Mouse (Mus musculus): ENCODE data around the gene Atp5s.

DNA sequence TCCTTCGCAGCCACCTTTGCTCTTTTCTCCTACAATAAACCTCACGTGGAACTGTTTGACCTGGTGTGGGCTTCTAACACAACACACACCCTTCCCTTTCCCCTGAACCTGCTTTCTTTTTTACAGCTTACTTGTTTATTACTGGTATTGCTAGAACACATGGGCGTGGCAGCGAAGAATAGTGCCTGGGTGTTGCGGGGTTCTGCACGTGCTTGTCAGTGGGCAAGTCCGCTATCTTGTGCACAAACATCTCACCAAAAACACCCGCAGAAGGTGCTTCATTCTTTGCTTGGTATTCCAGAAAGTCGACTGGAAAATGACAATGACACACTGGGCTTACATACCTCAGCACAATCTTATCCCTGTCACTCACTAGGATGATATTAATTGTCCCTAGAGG, 60.7 kb downstream of the Atp5s start:
- TF ChIP-seq CTCF (IDR thresholded peaks at IDR 0.05; ENCODE audit: low read depth, low read length) (no peak), POLR2AphosphoS5 (IDR thresholded peaks at IDR 0.05; ENCODE audit: insufficient replicate concordance, low read depth, low read length) (no peak)
